Comparison of ENCODE assay signal across 30 mouse cellular contexts in the genomic region with DNA sequence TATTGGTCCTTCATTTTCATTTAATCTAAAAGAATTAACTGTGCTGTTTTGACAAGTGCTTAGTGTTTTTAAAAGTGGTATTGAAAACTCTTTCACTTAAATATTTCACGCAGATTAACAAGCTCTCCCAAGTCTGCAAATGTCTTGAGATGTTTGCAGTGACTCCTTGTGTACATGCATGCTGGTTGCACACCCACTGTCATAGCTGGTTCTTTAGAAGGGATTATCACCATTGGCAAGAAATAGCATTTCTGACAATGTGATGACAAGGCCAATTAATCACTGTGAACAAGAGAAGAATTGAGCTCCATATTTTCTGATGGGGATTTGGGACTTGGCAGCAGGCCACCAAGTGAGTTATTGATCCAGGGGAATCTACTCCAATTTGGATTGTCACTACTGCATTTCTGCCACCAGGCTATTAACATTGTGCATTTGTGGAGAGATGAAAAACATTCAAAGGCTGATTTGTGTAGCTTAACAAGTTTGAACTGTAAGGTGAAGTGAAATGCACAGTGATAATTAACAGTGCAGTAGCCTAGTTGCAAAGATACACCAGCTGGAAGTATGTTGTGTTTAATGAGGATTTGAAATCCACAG. TPM values are rescaled to one million over a fixed set of nuclear protein-coding genes. Genes with fewer than 3 reads are reported as not detected.
DNase-seq lines count a peak whose midpoint lies in the region; ATAC-seq and TF ChIP-seq lines count a peak whose summit lies in the region.
"Had no signal": no experiment of that assay in that cellular context is flagged by ENCODE, and none has a peak within 500 bp of the region (broad histone marks: within the 10 kb centered on the region; RNA-seq: fewer than 3 reads in every experiment).

No protein-coding gene starts in this region.

- H3K9ac ChIP-seq in midbrain, embryonic 12.5 days (replicated peaks) = no peak overlapping the region
- no peak overlapping the region for H3K9ac ChIP-seq in forebrain, postnatal 0 days
- no peak overlapping the region for H3K9ac ChIP-seq in intestine, embryonic 16.5 days (ENCODE audit: low read depth, low read length)
- H3K9ac ChIP-seq: heart, embryonic 12.5 days; hindbrain, embryonic 12.5 days; limb, embryonic 15.5 days; liver, embryonic 15.5 days; lung, embryonic 15.5 days; neural tube, embryonic 13.5 days had no signal

- ATAC-seq in midbrain, embryonic 12.5 days (ENCODE audit: low FRiP score, low read depth) = 0 out of 2 replicates have a peak, but pooled peaks have one; percentile 47
- no peak for ATAC-seq in forebrain, postnatal 0 days
- no peak for ATAC-seq in intestine, embryonic 16.5 days

- H3K9me3 ChIP-seq in midbrain, embryonic 12.5 days = no peaks in the 10 kb centered on the region
- no peaks in the 10 kb centered on the region for H3K9me3 ChIP-seq in midbrain, embryonic 10.5 days (replicated peaks)
- no peaks in the 10 kb centered on the region for H3K9me3 ChIP-seq in forebrain, postnatal 0 days (ENCODE audit: low read length)
- H3K9me3 ChIP-seq in intestine, embryonic 16.5 days (ENCODE audit: control insufficient read depth, low read length) = no peaks in the 10 kb centered on the region
- H3K9me3 ChIP-seq: heart, embryonic 12.5 days; hindbrain, embryonic 12.5 days; limb, embryonic 15.5 days; liver, embryonic 15.5 days; lung, embryonic 15.5 days; neural tube, embryonic 13.5 days had no signal

- peak; percentile 3 for DNase-seq in embryo, embryonic 10 days (ENCODE audit: low spot score)
- no peak for DNase-seq in embryo, embryonic 9.5 days (ENCODE audit: extremely low spot score)
- no peak for DNase-seq in midbrain, embryonic 10.5 days (ENCODE audit: low spot score)
- peak; percentile 20 for DNase-seq in brain, embryonic 18.5 days (ENCODE audit: low read depth, low spot score)
- DNase-seq in forebrain, postnatal 0 days = peak; percentile 10
- no peak for DNase-seq in ovary, postnatal 10 days (ENCODE audit: low spot score)
- DNase-seq: adrenal gland, postnatal 14 days; gastrocnemius, postnatal 25 days; heart, adult 18-20 months; heart, postnatal 10 days; kidney, adult 11 months; kidney, postnatal 4 days; lung, postnatal 36 days; thymus, adult 2 months; thymus, postnatal 4 days had no signal

- H3K4me1 ChIP-seq in midbrain, embryonic 12.5 days = no peaks in the 10 kb centered on the region
- H3K4me1 ChIP-seq in midbrain, embryonic 10.5 days = no peaks in the 10 kb centered on the region
- no peaks in the 10 kb centered on the region for H3K4me1 ChIP-seq in forebrain, postnatal 0 days (ENCODE audit: insufficient read depth)
- no peaks in the 10 kb centered on the region for H3K4me1 ChIP-seq in intestine, embryonic 16.5 days (ENCODE audit: control insufficient read depth, insufficient read depth, low read length)
- H3K4me1 ChIP-seq: heart, embryonic 12.5 days; hindbrain, embryonic 12.5 days; limb, embryonic 15.5 days; liver, embryonic 15.5 days; lung, embryonic 15.5 days; neural tube, embryonic 13.5 days had no signal

- H3K4me2 ChIP-seq in midbrain, embryonic 12.5 days (replicated peaks) = no peak overlapping the region
- H3K4me2 ChIP-seq in forebrain, postnatal 0 days (ENCODE audit: low read depth) = no peak overlapping the region
- no peak overlapping the region for H3K4me2 ChIP-seq in intestine, embryonic 16.5 days (ENCODE audit: low read depth, low read length)
- H3K4me2 ChIP-seq: heart, embryonic 12.5 days; hindbrain, embryonic 12.5 days; limb, embryonic 15.5 days; liver, embryonic 15.5 days; lung, embryonic 15.5 days; neural tube, embryonic 13.5 days had no signal

- no peak overlapping the region for H3K27ac ChIP-seq in midbrain, embryonic 12.5 days (replicated peaks)
- H3K27ac ChIP-seq in midbrain, embryonic 10.5 days (replicated peaks) = no peak overlapping the region
- no peak overlapping the region for H3K27ac ChIP-seq in forebrain, postnatal 0 days (ENCODE audit: low read depth, low read length)
- H3K27ac ChIP-seq in intestine, embryonic 16.5 days (ENCODE audit: low read length) = no peak overlapping the region
- H3K27ac ChIP-seq: hindbrain, embryonic 12.5 days; left cerebral cortex, adult 2 months; limb, embryonic 15.5 days; liver, embryonic 15.5 days; lung, embryonic 15.5 days; neural tube, embryonic 13.5 days; stomach, postnatal 0 days had no signal

- H3K36me3 ChIP-seq in midbrain, embryonic 12.5 days = no peaks in the 10 kb centered on the region
- no peaks in the 10 kb centered on the region for H3K36me3 ChIP-seq in midbrain, embryonic 10.5 days
- no peaks in the 10 kb centered on the region for H3K36me3 ChIP-seq in forebrain, postnatal 0 days (ENCODE audit: insufficient read depth)
- no peaks in the 10 kb centered on the region for H3K36me3 ChIP-seq in intestine, embryonic 16.5 days (ENCODE audit: control insufficient read depth, insufficient read depth, low read length)
- H3K36me3 ChIP-seq: heart, embryonic 12.5 days; hindbrain, embryonic 12.5 days; limb, embryonic 15.5 days; liver, embryonic 15.5 days; lung, embryonic 15.5 days; neural tube, embryonic 13.5 days had no signal

- H3K4me3 ChIP-seq in midbrain, embryonic 12.5 days = no peak overlapping the region
- H3K4me3 ChIP-seq in midbrain, embryonic 10.5 days = no peak overlapping the region
- no peak overlapping the region for H3K4me3 ChIP-seq in forebrain, postnatal 0 days (ENCODE audit: low read depth, low read length)
- no peak overlapping the region for H3K4me3 ChIP-seq in intestine, embryonic 16.5 days (ENCODE audit: low read length)
- H3K4me3 ChIP-seq: heart, embryonic 12.5 days; hindbrain, embryonic 12.5 days; left cerebral cortex, adult 2 months; limb, embryonic 15.5 days; liver, embryonic 15.5 days; lung, embryonic 15.5 days; myocyte; neural tube, embryonic 13.5 days had no signal

- WGBS in midbrain, embryonic 12.5 days = 62% methylated on average over 1 of the region's 1 CpGs
- WGBS in midbrain, embryonic 10.5 days = 70% methylated on average over 1 of the region's 1 CpGs
- WGBS in forebrain, postnatal 0 days = 45% methylated on average over 1 of the region's 1 CpGs
- 77% methylated on average over 1 of the region's 1 CpGs for WGBS in intestine, embryonic 16.5 days

- TF ChIP-seq CTCF in forebrain, postnatal 0 days (IDR thresholded peaks at IDR 0.05; ENCODE audit: low read depth) = no peak

- no peaks in the 10 kb centered on the region for H3K27me3 ChIP-seq in midbrain, embryonic 12.5 days
- H3K27me3 ChIP-seq in midbrain, embryonic 10.5 days (ENCODE audit: low read depth, poor library complexity, severe bottlenecking) = no peaks in the 10 kb centered on the region
- no peaks in the 10 kb centered on the region for H3K27me3 ChIP-seq in forebrain, postnatal 0 days (ENCODE audit: insufficient read depth, low read length)
- H3K27me3 ChIP-seq in intestine, embryonic 16.5 days (replicated peaks; ENCODE audit: control insufficient read depth, insufficient read depth, low read length) = no peaks in the 10 kb centered on the region
- H3K27me3 ChIP-seq: heart, embryonic 12.5 days; hindbrain, embryonic 12.5 days; limb, embryonic 15.5 days; liver, embryonic 15.5 days; lung, embryonic 15.5 days; neural tube, embryonic 13.5 days had no signal

RNA-seq across cellular contexts. Expression of gene Cdr1, which starts 30.6 kb away (rescaled TPM):
- 0.13 and 1.7 TPM in 2 replicates for polyA plus RNA-seq in midbrain, embryonic 12.5 days (2016; fragmentation: Nextera tagmentation; extraction: Ambion mirVana)
- not detected in 2 replicates for polyA plus RNA-seq in midbrain, embryonic 10.5 days (2016; fragmentation: Nextera tagmentation; extraction: Ambion mirVana)
- total RNA-seq in forebrain, postnatal 0 days (2014; rRNA removed) = not detected in 2 replicates
- polyA plus RNA-seq in forebrain, postnatal 0 days (2015; fragmentation: Nextera tagmentation; extraction: Ambion mirVana) = 0.34 and 1.1 TPM in 2 replicates
- polyA plus RNA-seq in intestine, embryonic 16.5 days (2015; fragmentation: Nextera tagmentation; extraction: Ambion mirVana) = not detected in 2 replicates
- total RNA-seq: adrenal gland, postnatal 14 days; gastrocnemius, postnatal 25 days; heart, adult 18-20 months; heart, postnatal 10 days; layer of hippocampus, postnatal 10 days; left cerebral cortex, adult 2 months; left cerebral cortex, postnatal 36 days; megakaryocyte-erythroid progenitor cell, adult 5-6 weeks had no signal
- polyA plus RNA-seq: heart, embryonic 12.5 days; kidney, embryonic 16.5 days; limb, embryonic 15.5 days; liver, embryonic 15.5 days; lung, embryonic 15.5 days; myocyte; neural tube, embryonic 13.5 days; stomach, postnatal 0 days; thymus, adult 2 months had no signal

Comparison
In these comparisons a context has a peak if more than half of its experiments do, and no peak if none do; other contexts are left out.
1. DNase-seq: peak in embryo, embryonic 10 days (single experiment), brain, embryonic 18.5 days (single experiment) and forebrain, postnatal 0 days (single experiment); none in embryo, embryonic 9.5 days (single experiment), midbrain, embryonic 10.5 days (single experiment) and ovary, postnatal 10 days (single experiment).